ENCODE assay signal across 15 mouse cellular contexts in genomic region chr7:132365703-132366384, GRCm38 (mm10). TPM values are rescaled to one million over a fixed set of nuclear protein-coding genes. Genes with fewer than 3 reads are reported as not detected.
DNase-seq lines count a peak whose midpoint lies in the region; ATAC-seq and TF ChIP-seq lines count a peak whose summit lies in the region.
"Had no signal": no experiment of that assay in that cellular context is flagged by ENCODE, and none has a peak within 500 bp of the region (broad histone marks: within the 10 kb centered on the region; RNA-seq: fewer than 3 reads in every experiment).

No protein-coding gene starts in this region.

- 0 out of 4 replicates have a peak, but pooled peaks of 1 of the 2 experiments have one; percentile 27 for TF ChIP-seq POLR2A in MEL (IDR thresholded peaks at IDR 0.05; ENCODE audit: control insufficient read depth in 1 of 2, insufficient read depth in 1 of 2, low read depth in 1 of 2, low read length in 2 of 2, poor library complexity in 1 of 2)

- H3K36me3 ChIP-seq in MEL (ENCODE audit: control insufficient read depth in 1 of 2, insufficient read depth in 2 of 2, low read length in 2 of 2), result peaks cover 15 to 51% of the 10 kb centered on the region in 2 experiments
- no peaks in the 10 kb centered on the region for H3K36me3 ChIP-seq in liver, embryonic 15.5 days (replicated peaks)
- H3K36me3 ChIP-seq: forebrain, embryonic 10.5 days; hindbrain, embryonic 12.5 days; neural tube, embryonic 13.5 days had no signal

- WGBS in liver, embryonic 15.5 days (ENCODE audit: insufficient replicate concordance), result 11% methylated on average over 5 of the region's 5 CpGs

- H3K9ac ChIP-seq in MEL (ENCODE audit: control insufficient read depth, low read depth, low read length, poor library complexity, severe bottlenecking), result peak overlapping the region; percentile 52
- H3K9ac ChIP-seq in liver, embryonic 15.5 days, result no peak overlapping the region
- H3K9ac ChIP-seq: hindbrain, embryonic 12.5 days; neural tube, embryonic 13.5 days had no signal

- no peak for TF ChIP-seq CTCF in MEL (IDR thresholded peaks at IDR 0.05 in 2 of 3, conservative IDR thresholded peaks at IDR 0.05 in 1 of 3; ENCODE audit: control insufficient read depth in 1 of 3, insufficient read depth in 1 of 3, low read depth in 2 of 3, low read length in 3 of 3, poor library complexity in 1 of 3, severe bottlenecking in 1 of 3)

- peak overlapping the region; percentile 94 for H3K27ac ChIP-seq in MEL (ENCODE audit: control insufficient read depth, low read depth, low read length)
- peak overlapping the region; percentile 33; the same call in 1 of the 2 replicates for H3K27ac ChIP-seq in liver, embryonic 15.5 days (replicated peaks)
- H3K27ac ChIP-seq: forebrain, embryonic 10.5 days; hindbrain, embryonic 12.5 days; neural tube, embryonic 13.5 days had no signal

- no peak overlapping the region for H3K4me3 ChIP-seq in MEL (ENCODE audit: control insufficient read depth in 1 of 2, insufficient read depth in 1 of 2, low read depth in 2 of 2, low read length in 2 of 2)
- H3K4me3 ChIP-seq in liver, embryonic 15.5 days (replicated peaks), result no peak overlapping the region
- H3K4me3 ChIP-seq: forebrain, embryonic 10.5 days; hindbrain, embryonic 12.5 days; neural tube, embryonic 13.5 days had no signal

- TF ChIP-seq RAD21 in MEL (IDR thresholded peaks at IDR 0.05; ENCODE audit: low read depth, low read length), result no peak

- H3K4me2 ChIP-seq in liver, embryonic 15.5 days, result no peak overlapping the region; the same call in 1 of the 2 replicates
- H3K4me2 ChIP-seq: hindbrain, embryonic 12.5 days; neural tube, embryonic 13.5 days had no signal

- ATAC-seq in liver, embryonic 15.5 days (ENCODE audit: insufficient read depth), result no peak

- no peaks in the 10 kb centered on the region for H3K79me2 ChIP-seq in MEL (ENCODE audit: control insufficient read depth, insufficient read depth, low read length, poor library complexity)

- no peaks in the 10 kb centered on the region for H3K27me3 ChIP-seq in MEL (ENCODE audit: control insufficient read depth in 1 of 2, insufficient read depth in 2 of 2, low read length in 2 of 2)
- H3K27me3 ChIP-seq in liver, embryonic 15.5 days, result peaks cover 3% of the 10 kb centered on the region; the same call in 1 of the 2 replicates
- H3K27me3 ChIP-seq: hindbrain, embryonic 12.5 days; neural tube, embryonic 13.5 days had no signal

- H3K9me3 ChIP-seq in MEL (replicated peaks; ENCODE audit: insufficient read depth, low read length), result no peaks in the 10 kb centered on the region
- H3K9me3 ChIP-seq in liver, embryonic 15.5 days (replicated peaks), result no peaks in the 10 kb centered on the region
- H3K9me3 ChIP-seq: forebrain, embryonic 10.5 days; hindbrain, embryonic 12.5 days; neural tube, embryonic 13.5 days had no signal

- TF ChIP-seq EP300 in MEL (IDR thresholded peaks at IDR 0.05; ENCODE audit: low read depth in 1 of 2, low read length in 2 of 2), result peak; percentile 96

- peaks cover 21 to 42% of the 10 kb centered on the region in 2 experiments for H3K4me1 ChIP-seq in MEL (ENCODE audit: control insufficient read depth in 1 of 2, insufficient read depth in 2 of 2, low read length in 2 of 2)
- H3K4me1 ChIP-seq in liver, embryonic 15.5 days (replicated peaks), result peaks cover 14% of the 10 kb centered on the region
- H3K4me1 ChIP-seq: forebrain, embryonic 10.5 days; hindbrain, embryonic 12.5 days had no signal

- DNase-seq in A20 (ENCODE audit: low read depth, low spot score), result peak; percentile 73
- DNase-seq in MEL (ENCODE audit: low read depth, low spot score), result peak; percentile 91
- DNase-seq in spleen, postnatal 36 days (ENCODE audit: low spot score in 2 of 2), result peak; percentile 87 to 88
- no peak for DNase-seq in retina, embryonic 14.5 days (ENCODE audit: low spot score)
- DNase-seq in gastrocnemius, adult 8-10 months (ENCODE audit: low spot score in 2 of 2), result no peak
- no peak for DNase-seq in gastrocnemius, adult 18-20 months (ENCODE audit: low spot score)
- DNase-seq: adrenal gland, postnatal 36 days; cerebellum, postnatal 25 days; heart, adult 11 months; kidney, postnatal 14 days; lung, postnatal 10 days had no signal

TF ChIP-seq in MEL, 35 proteins besides CTCF, POLR2A, EP300 and RAD21:
- TF ChIP-seq MAX (IDR thresholded peaks at IDR 0.05; ENCODE audit: low read length), result no peak
- TF ChIP-seq NRF1 (IDR thresholded peaks at IDR 0.05; ENCODE audit: insufficient read depth, low read depth, low read length, poor library complexity, severe bottlenecking), result no peak
- TF ChIP-seq GATA1 (IDR thresholded peaks at IDR 0.05; ENCODE audit: low read depth, low read length), result peak; percentile 95
- TF ChIP-seq CHD2 (IDR thresholded peaks at IDR 0.05; ENCODE audit: low read length), result peak; percentile 31; the same call in 1 of the 2 replicates
- peak; percentile 65 for TF ChIP-seq MYB (IDR thresholded peaks at IDR 0.05; ENCODE audit: low read depth, low read length)
- no peak for TF ChIP-seq E2F4 (IDR thresholded peaks at IDR 0.05; ENCODE audit: borderline replicate concordance, low read depth, low read length)
- TF ChIP-seq MYC (IDR thresholded peaks at IDR 0.05; ENCODE audit: low read depth, low read length), result peak; percentile 81; the same call in 1 of the 2 replicates
- peak; percentile 90 for TF ChIP-seq TCF12 (IDR thresholded peaks at IDR 0.05; ENCODE audit: low read depth, low read length)
- no peak for TF ChIP-seq USF2 (IDR thresholded peaks at IDR 0.05; ENCODE audit: borderline replicate concordance in 1 of 2, insufficient read depth in 1 of 2, low read depth in 1 of 2, low read length in 2 of 2)
- TF ChIP-seq NELFE (IDR thresholded peaks at IDR 0.05; ENCODE audit: low read depth, low read length), result peak; percentile 43
- no peak for TF ChIP-seq ELF1 (IDR thresholded peaks at IDR 0.05; ENCODE audit: low read depth, low read length)
- TF ChIP-seq ETS1 (IDR thresholded peaks at IDR 0.05; ENCODE audit: low read depth, low read length), result peak; percentile 95
- TF ChIP-seq USF1 (IDR thresholded peaks at IDR 0.05; ENCODE audit: low read depth, low read length), result no peak
- peak; percentile 25; the same call in 1 of the 2 replicates for TF ChIP-seq HCFC1 (IDR thresholded peaks at IDR 0.05; ENCODE audit: low read depth, low read length)
- TF ChIP-seq POLR2AphosphoS2 (IDR thresholded peaks at IDR 0.05; ENCODE audit: low read length), result peak; percentile 83
- no peak for TF ChIP-seq MEF2A (IDR thresholded peaks at IDR 0.05; ENCODE audit: extremely low read depth, insufficient replicate concordance, low read depth, low read length, poor library complexity, severe bottlenecking)
- peak; percentile 82 for TF ChIP-seq TAL1 (IDR thresholded peaks at IDR 0.05; ENCODE audit: low read length)
- TF ChIP-seq ZMIZ1 (IDR thresholded peaks at IDR 0.05; ENCODE audit: low read depth, low read length), result peak; percentile 55; the same call in 1 of the 2 replicates
- peak; percentile 100 for TF ChIP-seq MAZ (IDR thresholded peaks at IDR 0.05; ENCODE audit: low read depth, low read length)
- peak; percentile 89 for TF ChIP-seq RCOR1 (IDR thresholded peaks at IDR 0.05; ENCODE audit: low read depth, low read length)
- TF ChIP-seq KAT2A (conservative IDR thresholded peaks at IDR 0.05; ENCODE audit: low read depth, low read length), result no peak
- TF ChIP-seq JUND (IDR thresholded peaks at IDR 0.05; ENCODE audit: low read depth, low read length), result 0 out of 2 replicates have a peak, but pooled peaks have one; percentile 64
- TF ChIP-seq BHLHE40 (IDR thresholded peaks at IDR 0.05; ENCODE audit: borderline replicate concordance, low read depth, low read length), result peak; percentile 29; the same call in 1 of the 2 replicates
- TF ChIP-seq MAFK (IDR thresholded peaks at IDR 0.05; ENCODE audit: borderline replicate concordance, low read depth, low read length), result peak; percentile 55; the same call in 1 of the 2 replicates
- peak; percentile 85 for TF ChIP-seq MXI1 (IDR thresholded peaks at IDR 0.05; ENCODE audit: low read depth, low read length)
- TF ChIP-seq SIN3A (IDR thresholded peaks at IDR 0.05; ENCODE audit: low read length), result peak; percentile 98
- TF ChIP-seq TBP (IDR thresholded peaks at IDR 0.05; ENCODE audit: low read depth, low read length), result peak; percentile 52

RNA-seq across cellular contexts. Expression of gene Chst15, which starts 48.8 kb away (rescaled TPM):
- total RNA-seq in MEL (2012; rRNA removed), result 14.3 and 14.9 TPM in 2 replicates
- polyA plus RNA-seq in MEL (2012; ENCODE audit: insufficient read depth in 1 of 2, insufficient read length in 2 of 2, low read depth in 1 of 2, low replicate concordance in 2 of 2, missing spikeins in 1 of 2), result 10 to 100 TPM in 1 of 2 experiments, not detected in 1; 18.1 TPM
- 4.5 and 5.6 TPM in 2 replicates for polyA plus RNA-seq in liver, embryonic 15.5 days (2015; fragmentation: Nextera tagmentation; extraction: Ambion mirVana)
- 1 to 10 TPM; 1.4 to 2.6 (median 1.8) TPM for total RNA-seq in gastrocnemius, adult 8-10 months (2022)
- 1 to 10 TPM; 1.6 to 2.0 TPM for total RNA-seq in gastrocnemius, adult 18-20 months (2021)

Comparison
In these comparisons a context has a peak if more than half of its experiments do, and no peak if none do; other contexts are left out.
1. DNase-seq: peak in A20 (single experiment), MEL (single experiment) and spleen, postnatal 36 days (2 of 2); none in retina, embryonic 14.5 days (single experiment), gastrocnemius, adult 8-10 months (0 of 2) and gastrocnemius, adult 18-20 months (single experiment).